Mouse (Mus musculus) thymus, postnatal 25 days (tissue): ENCODE measurements around the gene Clcn6.
"Not testable (repeated sequence)": the region's sequence is repeated elsewhere in the genome, so short reads cannot be mapped to it uniquely, and the experiment has no call there.

Experiments used
- DNase-seq: peaks from one replicate; pipeline ENCODE4 v3.0.0; 2022

The Clcn6 gene

GRCm38 (mm10) chr4:148065702-148066400 lies 27.2 kb upstream of the Clcn6 start:
- no peak for DNase-seq

DNA sequence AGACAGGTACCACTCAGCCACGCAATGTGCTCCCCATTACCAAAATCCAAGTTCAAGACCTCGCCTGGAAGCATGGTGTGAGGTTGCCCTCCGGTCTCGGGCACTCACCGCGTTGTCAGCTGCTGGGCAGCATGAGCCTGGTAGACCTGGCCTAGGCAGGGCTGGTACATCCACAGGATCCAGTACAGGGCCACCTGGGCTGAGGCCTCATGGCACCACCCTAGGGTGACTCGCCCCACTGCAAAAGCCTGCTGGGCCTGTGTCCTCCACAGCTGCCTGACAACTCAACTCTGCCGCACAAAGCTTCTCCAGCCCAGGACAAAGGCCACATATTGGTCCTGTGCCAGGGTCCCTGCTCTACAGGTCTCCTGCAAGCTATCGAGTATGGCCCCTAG lies 22.5 kb upstream of the Clcn6 start:
- DNase-seq, result no peak

- DNase-seq, result peak; percentile 23
Observed at GRCm38 (mm10) chr4:148060120-148061085, 21.8 kb upstream of the Clcn6 start.

- no peak for DNase-seq
Observed at GRCm38 (mm10) chr4:148058993-148059392, 20.4 kb upstream of the Clcn6 start.

DNA sequence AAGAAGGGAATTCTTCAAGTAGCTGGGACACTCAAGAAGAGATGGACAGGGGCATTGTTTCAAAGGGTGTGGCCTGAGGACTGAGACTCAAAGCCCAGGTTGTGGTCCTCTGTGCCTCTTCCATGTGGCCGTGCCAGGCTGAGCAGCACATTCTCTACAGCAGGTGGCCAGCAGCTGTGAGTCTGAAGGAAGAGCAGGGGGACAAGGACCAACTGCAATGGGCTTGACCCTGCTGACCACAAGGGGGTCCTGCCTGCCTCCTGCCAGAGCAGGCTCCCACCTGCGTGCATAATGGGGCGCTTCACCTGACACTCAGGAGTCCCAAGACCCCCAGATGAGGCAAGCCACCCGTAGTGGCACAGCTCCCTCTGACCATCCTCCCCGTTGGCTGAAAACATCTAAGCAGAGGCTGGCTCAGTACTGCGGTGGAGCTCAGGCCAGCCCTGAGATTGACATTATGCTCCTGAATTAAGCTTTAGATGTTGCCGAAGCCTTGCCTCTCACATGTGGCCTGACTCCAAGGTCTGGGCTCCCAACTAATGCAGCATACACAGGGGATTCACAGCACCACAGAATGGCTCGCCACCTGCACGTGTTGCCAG lies 19.7 kb upstream of the Clcn6 start:
- DNase-seq, result no peak

DNA sequence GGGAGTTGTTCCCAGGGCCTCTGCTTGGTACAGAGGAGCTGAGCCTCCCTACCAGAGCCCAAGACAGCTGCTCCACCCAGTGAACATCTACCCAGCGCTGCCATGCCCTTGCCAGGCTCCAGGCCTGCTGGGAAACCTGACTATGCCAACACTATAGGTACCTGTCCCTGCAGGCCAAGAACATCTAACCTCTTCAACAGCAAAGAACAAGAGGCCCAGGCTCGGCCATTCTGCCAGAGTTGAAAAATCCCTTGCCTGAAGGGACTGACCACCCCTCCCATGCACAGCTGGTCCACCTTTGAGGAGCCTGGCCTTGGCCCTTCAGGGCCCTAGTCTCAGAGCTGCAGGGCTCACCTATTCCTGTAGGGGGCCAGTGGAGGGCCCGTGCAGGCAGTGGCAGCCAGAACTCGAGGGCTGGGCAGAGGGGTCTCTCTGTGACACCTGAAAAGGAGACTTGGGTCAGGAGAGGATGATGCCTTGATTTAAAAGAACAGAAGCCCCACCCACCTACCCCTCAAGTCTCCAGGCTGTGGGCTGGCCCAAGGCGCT lies 19.1 kb upstream of the Clcn6 start:
- DNase-seq, result no peak

DNA sequence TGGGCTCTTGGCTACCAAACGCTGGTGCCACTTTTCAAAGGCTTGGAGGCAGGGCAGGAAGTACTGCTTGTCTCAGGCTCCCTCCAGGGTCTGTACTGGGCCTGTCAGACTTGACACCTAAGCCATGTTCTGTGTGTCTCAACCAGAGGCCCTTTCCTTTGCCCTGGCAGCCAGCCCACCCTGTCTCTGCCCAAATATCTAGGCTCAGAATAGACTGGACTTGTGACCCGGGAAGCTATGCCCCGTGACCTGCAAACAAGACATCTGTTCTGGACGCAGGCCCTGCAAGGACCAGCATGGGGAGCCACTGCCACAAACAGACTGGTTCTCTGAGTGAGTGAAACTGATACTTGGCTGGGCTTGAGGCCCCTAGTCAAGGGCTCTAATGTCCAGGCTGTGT lies 18.2 kb upstream of the Clcn6 start:
- DNase-seq, result no peak

- DNase-seq, result no peak
Observed at GRCm38 (mm10) chr4:148056246-148056645, 17.6 kb upstream of the Clcn6 start.

- no peak for DNase-seq
Observed at GRCm38 (mm10) chr4:148054961-148055695, 16.5 kb upstream of the Clcn6 start.

DNA sequence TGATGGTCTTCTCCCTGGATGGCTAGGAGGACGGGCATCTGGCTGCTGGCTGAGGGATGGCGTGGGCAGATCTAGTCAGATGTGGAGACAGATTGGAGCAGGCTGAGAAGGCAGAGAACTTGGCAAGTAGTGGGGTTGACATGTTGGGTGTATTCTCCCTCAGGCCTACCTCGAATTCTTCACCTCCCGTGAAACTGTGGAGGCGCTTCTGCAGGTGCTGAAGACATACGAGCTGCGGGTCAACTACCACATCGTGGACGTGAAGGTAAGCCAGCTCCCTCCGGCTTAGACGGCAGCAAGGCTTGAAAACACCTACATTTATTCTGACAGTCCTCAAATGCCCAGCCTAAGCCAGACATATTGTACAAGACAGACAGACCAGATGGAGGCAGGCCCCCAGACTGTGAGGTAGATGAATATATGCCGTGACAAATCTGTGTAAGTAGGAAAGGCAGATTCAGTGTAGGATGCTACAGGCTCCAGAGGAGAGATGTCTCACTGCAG lies 14.8 kb upstream of the Clcn6 start:
- DNase-seq, result no peak

DNA sequence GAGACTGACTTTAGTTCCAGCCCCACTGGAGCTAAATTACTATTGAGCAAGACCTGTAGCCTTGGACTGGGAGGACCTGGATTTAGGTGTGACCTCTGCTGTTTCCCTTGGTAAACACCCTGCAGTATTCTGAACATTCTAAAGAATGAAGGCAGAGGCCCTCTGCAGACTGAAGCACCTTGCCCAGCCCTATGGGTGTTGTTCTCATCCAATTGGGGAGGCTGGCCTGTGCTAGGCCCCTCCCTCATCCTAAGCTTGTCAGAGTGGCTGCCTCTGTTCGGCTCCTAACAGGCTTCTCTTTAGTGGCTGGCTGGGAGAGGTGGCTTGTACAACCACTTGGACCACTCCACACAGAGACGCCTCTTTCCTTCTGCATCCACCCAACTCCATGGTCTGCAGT lies 14.4 kb upstream of the Clcn6 start:
- DNase-seq, result no peak

DNA sequence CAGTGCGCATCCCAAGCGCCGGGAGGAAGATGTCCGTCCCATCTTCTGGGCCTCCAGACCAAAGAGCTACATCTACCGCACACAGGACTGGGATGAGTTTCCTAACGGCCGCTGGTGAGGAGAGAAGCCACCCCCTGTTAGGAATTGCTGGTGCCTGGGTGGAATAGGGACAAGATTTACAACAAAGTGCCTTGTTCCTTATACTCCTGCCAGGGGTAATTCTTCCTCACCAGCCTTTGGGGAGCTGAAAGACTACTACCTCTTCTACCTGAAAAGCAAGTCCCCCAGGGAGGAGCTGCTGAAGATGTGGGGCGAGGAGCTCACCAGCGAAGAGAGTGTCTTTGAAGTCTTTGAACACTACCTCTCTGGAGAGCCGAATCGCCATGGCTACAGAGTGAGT lies 13.3 kb upstream of the Clcn6 start:
- no peak for DNase-seq

DNA sequence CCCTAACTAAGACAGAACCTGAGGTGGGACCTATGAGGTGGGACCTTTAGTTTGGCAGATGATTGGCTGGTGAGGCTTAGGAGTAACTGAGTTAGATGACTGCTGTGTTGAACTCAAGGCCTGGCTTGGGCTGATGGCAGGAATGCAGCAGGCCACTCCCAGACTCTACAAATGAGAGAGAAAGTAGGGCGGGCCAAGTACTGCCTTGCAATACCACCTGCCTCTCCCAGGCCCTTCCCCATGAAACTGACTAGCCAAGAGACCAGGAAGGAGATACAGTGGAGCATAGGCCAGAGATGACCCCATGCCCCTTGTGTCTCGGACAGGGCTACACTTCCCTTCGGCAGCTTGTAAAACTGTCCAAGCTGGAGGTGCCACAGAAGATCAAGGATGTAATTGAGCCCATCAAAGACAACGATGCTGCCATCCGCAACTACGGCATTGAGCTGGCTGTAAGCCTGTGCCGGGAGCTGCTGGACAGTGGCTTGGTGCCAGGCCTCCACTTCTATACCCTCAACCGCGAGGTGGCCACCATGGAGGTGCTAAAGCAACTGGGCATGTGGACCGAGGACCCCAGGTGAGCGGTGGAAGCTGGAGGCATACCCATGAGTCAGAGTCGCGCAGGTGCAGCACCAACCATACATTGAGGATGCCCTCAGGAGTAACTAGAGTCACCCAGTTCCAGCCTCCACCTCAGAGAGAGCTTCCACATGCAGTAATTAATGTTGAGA lies 12.6 kb upstream of the Clcn6 start:
- no peak for DNase-seq

GRCm38 (mm10) chr4:148050396-148050914 lies 11.8 kb upstream of the Clcn6 start:
- DNase-seq, result not testable (repeated sequence)

GRCm38 (mm10) chr4:148046450-148047031 lies 7.9 kb upstream of the Clcn6 start:
- no peak for DNase-seq

GRCm38 (mm10) chr4:148044113-148044512 lies 5.5 kb upstream of the Clcn6 start:
- DNase-seq, result no peak

GRCm38 (mm10) chr4:148043327-148043726 lies 4.7 kb upstream of the Clcn6 start:
- not testable (repeated sequence) for DNase-seq

- peak; percentile 59 for DNase-seq
Observed at GRCm38 (mm10) chr4:148041611-148042191, 3.1 kb upstream of the Clcn6 start.

- peak; percentile 32 for DNase-seq
Observed at GRCm38 (mm10) chr4:148040933-148041610, 2.5 kb upstream of the Clcn6 start.
